Mouse (Mus musculus): Measurements from ENCODE around the gene Rgs11.
"Not testable (repeated sequence)": the region's sequence is repeated elsewhere in the genome, so short reads cannot be mapped to it uniquely, and the experiment has no call there.

Gene Rgs11

GRCm38 (mm10) chr17:26202737-26203136, at the start of gene Rgs11:
Gene Rgs11 (plus strand): TSS chr17:26202951.
- peak; percentile 60 for DNase-seq

GRCm38 (mm10) chr17:26162736-26163135, 40.0 kb upstream of the Rgs11 start:
- no peak for DNase-seq

- DNase-seq: peak; percentile 49
These were observed 34.7 kb upstream of the Rgs11 start for GRCm38 (mm10) chr17:26168039-26168438.

- DNase-seq: not testable (repeated sequence)
These were observed 27.5 kb upstream of the Rgs11 start for GRCm38 (mm10) chr17:26175248-26175647.

GRCm38 (mm10) chr17:26178611-26179010, 24.1 kb upstream of the Rgs11 start:
- no peak for DNase-seq

GRCm38 (mm10) chr17:26181179-26181578, 21.6 kb upstream of the Rgs11 start:
- no peak for DNase-seq

GRCm38 (mm10) chr17:26187592-26187991, 15.2 kb upstream of the Rgs11 start:
- no peak for DNase-seq

- DNase-seq: no peak
These were observed 14.5 kb upstream of the Rgs11 start for GRCm38 (mm10) chr17:26188091-26188805.

GRCm38 (mm10) chr17:26191486-26191885, 11.3 kb upstream of the Rgs11 start:
- not testable (repeated sequence) for DNase-seq

GRCm38 (mm10) chr17:26192481-26193190, 10.1 kb upstream of the Rgs11 start:
- DNase-seq: no peak

- no peak for DNase-seq
These were observed 3.9 kb upstream of the Rgs11 start, which contains the start of gene Pdia2 for GRCm38 (mm10) chr17:26198892-26199291. Gene Pdia2 (minus strand): TSS chr17:26199087.

- peak; percentile 24 for DNase-seq
These were observed 1.7 kb upstream of the Rgs11 start for GRCm38 (mm10) chr17:26200831-26201705.

GRCm38 (mm10) chr17:26201998-26202397, 753 bp upstream of the Rgs11 start:
- DNase-seq: no peak

GRCm38 (mm10) chr17:26203321-26203811, 615 bp downstream of the Rgs11 start:
- DNase-seq: peak; percentile 25

GRCm38 (mm10) chr17:26204766-26205165, 2.0 kb downstream of the Rgs11 start:
- no peak for DNase-seq

- no peak for DNase-seq
These were observed 3.6 kb downstream of the Rgs11 start for GRCm38 (mm10) chr17:26206392-26206791.

GRCm38 (mm10) chr17:26207686-26208085, 4.9 kb downstream of the Rgs11 start, which contains the start of gene Arhgdig:
Gene Arhgdig (minus strand): TSS chr17:26207786.
- no peak for DNase-seq

GRCm38 (mm10) chr17:26212241-26212640, 9.5 kb downstream of the Rgs11 start:
- no peak for DNase-seq

GRCm38 (mm10) chr17:26212681-26213080, 9.9 kb downstream of the Rgs11 start:
- DNase-seq: no peak

- DNase-seq: no peak
These were observed 18.8 kb downstream of the Rgs11 start for GRCm38 (mm10) chr17:26221508-26221907.

- no peak for DNase-seq
These were observed 22.4 kb downstream of the Rgs11 start for GRCm38 (mm10) chr17:26225150-26225549.

GRCm38 (mm10) chr17:26229776-26230175, 27.0 kb downstream of the Rgs11 start:
- DNase-seq: no peak

GRCm38 (mm10) chr17:26231156-26231555, 28.4 kb downstream of the Rgs11 start:
- DNase-seq: no peak
